Mouse (Mus musculus) spleen, adult 2 months (tissue): ENCODE data around the gene Magi1. TPM values are rescaled to one million over a fixed set of nuclear protein-coding genes. Genes with fewer than 3 reads are reported as not detected.

Source experiments
- DNase-seq, 2 experiments: peaks; one replicate each; pipeline versions ENCODE4 v3.0.0 to v3.0.0-alpha.2; 2012 to 2021; ENCODE audit warnings: low spot score in 2 of 2, low read depth in 1 of 2
- H3K27ac ChIP-seq: fragments of 200-500 bp; 2 replicates; pipeline ENCODE4 v1.5.1; 2012; ENCODE audit warnings: low read length, inconsistent platforms; ENCODE audit not compliant: insufficient read depth
- H3K27me3 ChIP-seq: fragments of 200-500 bp; 2 replicates; pipeline ENCODE4 v1.6.1; 2012; ENCODE audit warnings: mild to moderate bottlenecking, moderate library complexity, low read length, inconsistent platforms; ENCODE audit not compliant: control insufficient read depth, insufficient read depth
- H3K36me3 ChIP-seq: fragments of 200-500 bp; 2 replicates; pipeline ENCODE4 v1.6.1; 2012; ENCODE audit warnings: mild to moderate bottlenecking, low read length, inconsistent platforms; ENCODE audit not compliant: control insufficient read depth, insufficient read depth
- H3K4me1 ChIP-seq: fragments of 200-500 bp; 2 replicates; pipeline ENCODE4 v1.6.1; 2011; ENCODE audit warnings: inconsistent platforms; ENCODE audit not compliant: control insufficient read depth, insufficient read depth, insufficient read length
- H3K4me3 ChIP-seq: fragments of 200-500 bp; 2 replicates; pipeline ENCODE4 v1.5.1; 2011; ENCODE audit warnings: mild to moderate bottlenecking, inconsistent platforms; ENCODE audit not compliant: insufficient read depth, insufficient read length; ENCODE audit errors: extremely low read depth
- CTCF ChIP-seq: fragments of 200-500 bp; IDR thresholded peaks from 2 replicates; pipeline ENCODE4 v1.5.1; 2011; ENCODE audit warnings: mild to moderate bottlenecking, inconsistent platforms; ENCODE audit not compliant: insufficient read depth, insufficient read length, insufficient replicate concordance; ENCODE audit errors: extremely low read depth
- POLR2A ChIP-seq: fragments of 200-500 bp; IDR thresholded peaks from 2 replicates; pipeline ENCODE4 v1.6.1; 2011; ENCODE audit warnings: low read depth, low read length, inconsistent platforms
- WGBS: fragments of 180-500 bp; shearing (Covaris S2); methylation state at CpG from one replicate; pipeline ENCODE4 v1.1.7; 2018; 5-methylcytosine and 5-hydroxymethylcytosine counted together
- polyA plus RNA-seq: library from polyadenylated mRNA; depleted of rRNA; stranded (reverse); fragments of >200 nt; gene quantifications from 2 replicates; pipeline ENCODE4 v1.2.3, GENCODE M21; 2012

The Magi1 gene
- polyA plus RNA-seq, 1 experiment, result 1.6 TPM

DNA sequence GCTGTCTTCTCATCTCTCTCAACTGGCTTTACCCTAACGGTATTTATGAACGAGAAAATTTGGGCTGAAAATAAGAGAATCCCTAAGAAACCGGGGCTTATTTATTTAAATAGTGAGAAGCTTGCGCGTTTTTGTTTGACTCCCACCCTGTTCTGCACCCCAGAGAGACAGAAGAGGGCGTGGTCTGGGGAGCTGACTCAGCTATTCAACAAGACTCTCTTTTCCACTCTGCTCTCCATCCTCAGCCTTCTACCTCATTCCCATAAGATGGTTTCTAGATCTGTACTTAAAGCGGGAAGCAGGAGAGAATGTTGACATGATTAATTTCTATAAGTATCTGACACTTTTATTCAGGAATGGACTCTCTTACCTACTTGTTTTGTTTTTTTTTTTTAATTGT is 247.2 kb downstream of the Magi1 start:
- no peak for DNase-seq
- WGBS, result 83% methylated on average over 7 of the region's 7 CpGs
- no peaks in the 10 kb centered on the region for H3K36me3 ChIP-seq
- H3K27ac ChIP-seq, result no peak overlapping the region
- H3K4me1 ChIP-seq, result no peaks in the 10 kb centered on the region
- no peaks in the 10 kb centered on the region for H3K27me3 ChIP-seq
- H3K4me3 ChIP-seq, result no peak overlapping the region
- TF ChIP-seq POLR2A, result no peak

DNA sequence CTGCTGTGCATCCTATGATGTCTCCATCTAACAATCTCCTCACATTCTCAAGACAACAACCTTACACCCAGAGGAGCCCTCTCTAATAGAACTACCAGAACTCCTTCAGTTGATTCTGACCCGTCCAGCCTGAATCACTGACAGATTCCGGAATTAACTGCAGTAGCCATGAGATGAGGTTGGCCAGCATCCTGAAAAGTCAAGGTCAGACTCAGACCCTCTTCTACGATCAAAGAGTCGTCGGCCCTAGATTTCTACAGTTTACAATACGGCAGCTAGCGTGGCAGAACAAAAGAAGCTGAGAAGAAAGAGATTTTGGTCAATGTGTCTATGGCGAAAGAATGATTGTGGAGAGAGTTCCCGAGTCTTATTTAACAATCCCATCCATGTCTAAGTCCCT is 257.4 kb downstream of the Magi1 start:
- no peak for DNase-seq
- TF ChIP-seq CTCF (no peak), POLR2A (no peak)
- Histone ChIP-seq H3K27me3 (no peaks in the 10 kb centered on the region), H3K4me3 (no peak overlapping the region), H3K36me3 (no peaks in the 10 kb centered on the region), H3K4me1 (no peaks in the 10 kb centered on the region), H3K27ac (no peak overlapping the region)
- 88% methylated on average over 9 of the region's 9 CpGs for WGBS

DNA sequence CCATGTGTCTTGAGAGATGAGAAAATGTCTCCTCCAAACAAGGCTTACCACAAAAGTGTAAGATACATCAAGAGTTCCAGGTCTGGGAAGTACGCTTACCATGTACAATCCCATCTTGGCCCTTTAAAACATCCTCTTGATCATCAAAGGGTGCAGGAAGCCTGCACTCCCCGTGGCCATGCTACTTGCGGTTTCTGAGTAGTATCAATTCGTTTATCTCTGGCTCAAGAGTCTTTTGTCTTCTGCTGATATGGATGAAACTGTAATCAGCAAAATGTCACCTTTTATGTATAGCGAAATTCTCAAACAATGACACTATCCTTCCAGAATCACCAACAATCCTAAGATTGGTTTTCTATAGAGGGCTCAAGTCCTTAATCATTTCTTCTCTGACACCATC is 261.3 kb downstream of the Magi1 start:
- H3K36me3 ChIP-seq, result no peaks in the 10 kb centered on the region
- H3K27me3 ChIP-seq, result no peaks in the 10 kb centered on the region
- DNase-seq, result no peak
- H3K4me3 ChIP-seq, result no peak overlapping the region
- TF ChIP-seq CTCF (no peak), POLR2A (no peak)
- H3K4me1 ChIP-seq, result no peaks in the 10 kb centered on the region
- WGBS, result 58% methylated on average over 5 of the region's 5 CpGs
- no peak overlapping the region for H3K27ac ChIP-seq

DNA sequence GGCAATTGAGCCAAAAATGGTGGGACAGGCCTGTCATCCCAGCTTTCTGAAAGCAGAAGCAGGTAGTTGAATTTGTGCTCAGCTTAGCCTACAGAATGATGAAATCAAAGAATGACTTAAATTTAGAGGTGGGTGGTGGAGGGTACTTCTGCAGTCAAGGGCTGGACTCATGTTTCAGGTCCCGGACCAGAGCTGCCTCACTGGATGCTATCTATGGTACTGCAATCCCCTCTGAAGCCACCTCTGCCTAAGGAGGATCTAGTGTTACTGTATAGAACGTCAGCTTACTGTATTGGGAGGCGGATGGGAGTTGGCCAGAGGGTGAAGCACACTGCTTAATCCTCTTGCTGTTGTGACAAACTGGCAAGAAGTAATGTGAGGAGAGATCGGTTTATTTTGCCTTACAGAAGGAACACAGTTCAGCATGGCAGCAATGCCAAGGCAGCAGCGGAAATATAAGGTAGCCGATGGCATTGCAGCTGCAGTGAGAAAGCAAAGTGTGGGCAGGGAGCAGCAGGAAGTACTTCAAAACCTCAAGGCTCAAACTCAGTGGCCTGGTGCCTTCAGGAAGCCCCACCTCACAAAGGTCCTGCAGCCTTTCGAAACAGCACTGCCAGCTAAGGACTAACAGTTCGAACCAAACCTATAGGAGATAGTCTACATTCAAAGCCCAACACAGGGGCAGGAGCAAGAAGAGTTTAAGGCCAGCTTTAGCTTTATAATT is 262.3 kb downstream of the Magi1 start:
- TF ChIP-seq POLR2A (no peak), CTCF (no peak)
- Histone ChIP-seq H3K27me3 (no peaks in the 10 kb centered on the region), H3K4me1 (no peaks in the 10 kb centered on the region), H3K4me3 (no peak overlapping the region), H3K27ac (no peak overlapping the region), H3K36me3 (no peaks in the 10 kb centered on the region)
- 18% methylated on average over 8 of the region's 8 CpGs for WGBS
- DNase-seq, result no peak

DNA sequence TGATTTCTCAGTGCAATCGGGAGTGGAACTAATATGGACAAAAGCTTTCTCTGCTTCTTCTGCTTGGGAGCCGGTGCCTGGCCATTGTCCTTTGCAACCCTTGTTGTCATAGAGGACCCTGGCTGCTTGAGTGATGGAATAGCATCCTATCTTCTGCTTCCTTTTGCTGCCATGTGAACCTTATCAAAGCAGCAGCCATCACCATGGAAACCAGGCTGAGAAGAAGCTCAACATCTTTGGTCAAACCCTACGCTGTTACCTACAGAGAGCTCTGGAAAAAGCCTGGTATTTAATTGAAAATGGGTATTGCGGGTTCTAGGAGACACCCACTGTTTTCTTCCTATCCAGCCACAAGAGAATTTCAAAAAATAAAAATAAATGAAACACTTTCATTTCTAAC is 263.2 kb downstream of the Magi1 start:
- Histone ChIP-seq H3K4me3 (no peak overlapping the region), H3K27me3 (no peaks in the 10 kb centered on the region), H3K27ac (no peak overlapping the region), H3K4me1 (no peaks in the 10 kb centered on the region), H3K36me3 (no peaks in the 10 kb centered on the region)
- WGBS, result 90% methylated on average over 4 of the region's 4 CpGs
- DNase-seq, result no peak
- no peak for TF ChIP-seq POLR2A
- no peak for TF ChIP-seq CTCF

DNA sequence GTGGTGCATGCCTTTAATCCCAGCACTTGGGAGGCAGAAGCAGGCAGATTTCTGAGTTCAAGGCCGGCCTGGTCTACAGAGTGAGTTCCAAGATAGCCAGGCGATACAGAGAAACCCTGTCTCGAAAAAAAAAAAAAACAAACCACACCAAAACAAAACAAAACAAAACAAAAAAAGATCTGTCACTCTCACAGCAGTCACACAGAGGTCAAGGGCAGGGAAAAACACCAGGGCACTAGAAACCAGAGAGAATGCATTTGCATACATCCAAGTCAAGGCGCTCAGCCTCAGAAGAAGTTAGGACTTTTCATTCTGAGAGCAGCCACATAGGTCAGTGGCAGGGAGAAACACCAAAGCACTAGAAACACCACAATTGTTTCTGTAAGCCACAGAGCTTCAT is 263.8 kb downstream of the Magi1 start:
- H3K27ac ChIP-seq, result no peak overlapping the region
- H3K27me3 ChIP-seq, result no peaks in the 10 kb centered on the region
- 90% methylated on average over 4 of the region's 4 CpGs for WGBS
- TF ChIP-seq POLR2A (no peak), CTCF (no peak)
- no peaks in the 10 kb centered on the region for H3K36me3 ChIP-seq
- DNase-seq, result no peak
- H3K4me3 ChIP-seq, result no peak overlapping the region
- no peaks in the 10 kb centered on the region for H3K4me1 ChIP-seq

DNA sequence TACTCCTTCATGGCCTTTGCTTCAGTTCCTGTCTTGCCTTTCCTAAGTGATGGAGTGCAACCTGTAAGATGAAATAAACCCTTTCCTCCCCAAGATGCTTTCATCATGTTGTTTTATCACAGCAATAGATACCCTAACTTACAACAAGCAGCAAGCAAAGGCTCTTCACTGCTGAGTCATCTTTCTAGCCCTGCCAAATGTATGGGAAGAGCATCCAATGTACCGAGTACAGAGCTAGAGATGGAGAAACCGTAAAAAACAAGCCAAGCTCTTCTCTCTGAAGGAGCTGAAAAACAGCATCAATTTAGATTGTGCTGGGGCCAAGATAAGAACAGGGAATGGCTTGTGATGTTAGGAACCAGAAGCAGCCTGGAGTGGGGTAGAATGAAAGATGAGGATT is 270.0 kb downstream of the Magi1 start:
- Histone ChIP-seq H3K27me3 (no peaks in the 10 kb centered on the region), H3K4me1 (no peaks in the 10 kb centered on the region), H3K27ac (no peak overlapping the region), H3K4me3 (no peak overlapping the region), H3K36me3 (no peaks in the 10 kb centered on the region)
- WGBS, result 79% methylated on average over 2 of the region's 2 CpGs
- no peak for TF ChIP-seq POLR2A
- TF ChIP-seq CTCF, result no peak
- no peak for DNase-seq
